Mouse (Mus musculus) embryonic facial prominence, embryonic 14.5 days (tissue): ENCODE measurements around the gene Zfp992. TPM values are rescaled to one million over a fixed set of nuclear protein-coding genes. Genes with fewer than 3 reads are reported as not detected.
"Not testable (repeated sequence)": the region's sequence is repeated elsewhere in the genome, so short reads cannot be mapped to it uniquely, and the experiment has no call there.

Experiments used
- ATAC-seq: fragments of 200-750 bp; cut with Nextera tagmentation; 2 replicates; pipeline ENCODE4 v1.8.0; 2017; ENCODE audit warnings: low read depth, moderate number of reproducible peaks, moderate TSS enrichment
- DNase-seq: peaks from one replicate; pipeline ENCODE4 v3.0.0-alpha.2; 2015; ENCODE audit warnings: low spot score
- H3K27ac ChIP-seq: fragments of 300-500 bp; sonication (generic); replicated peaks from 2 replicates; pipeline ENCODE4 v1.5.1; 2014; ENCODE audit warnings: low read depth, mild to moderate bottlenecking, low read length, moderate library complexity
- H3K27me3 ChIP-seq: fragments of 300-500 bp; sonication (generic); replicated peaks from 2 replicates; pipeline ENCODE4 v1.6.1; 2014; ENCODE audit warnings: low read length; ENCODE audit not compliant: control insufficient read depth, insufficient read depth
- H3K36me3 ChIP-seq: fragments of 300-500 bp; sonication (generic); 2 replicates; pipeline ENCODE4 v1.6.1; 2014; ENCODE audit warnings: low read length, mixed read lengths; ENCODE audit not compliant: control insufficient read depth, insufficient read depth
- H3K4me1 ChIP-seq: fragments of 300-500 bp; sonication (generic); 2 replicates; pipeline ENCODE4 v1.6.1; 2014; ENCODE audit warnings: antibody characterized with exemption, low read length; ENCODE audit not compliant: control insufficient read depth, insufficient read depth
- H3K4me2 ChIP-seq: fragments of 300-500 bp; sonication (generic); 2 replicates; pipeline ENCODE4 v1.6.1; 2014; ENCODE audit warnings: low read depth, mild to moderate bottlenecking, low read length, moderate library complexity, mixed read lengths
- H3K4me3 ChIP-seq: fragments of 300-500 bp; sonication (generic); 2 replicates; pipeline ENCODE4 v1.5.1; 2014; ENCODE audit warnings: low read depth, mild to moderate bottlenecking, low read length
- H3K9ac ChIP-seq: fragments of 300-500 bp; sonication (generic); 2 replicates; pipeline ENCODE4 v1.6.1; 2014; ENCODE audit warnings: low read depth, mild to moderate bottlenecking, low read length, moderate library complexity, mixed read lengths
- H3K9me3 ChIP-seq: fragments of 300-500 bp; sonication (generic); 2 replicates; pipeline ENCODE4 v1.6.1; 2016; ENCODE audit warnings: low read length; ENCODE audit not compliant: control insufficient read depth
- WGBS: fragments of 180-500 bp; shearing (Covaris S2); extraction: QIAGEN DNeasy Blood & Tissue Kit; methylation state at CpG from one replicate; pipeline ENCODE4 v1.1.7; 2014; 5-methylcytosine and 5-hydroxymethylcytosine counted together
- polyA plus RNA-seq: library from polyadenylated mRNA; unstranded; fragments of >200 nt; fragmentation: Nextera tagmentation; extraction: Ambion mirVana; gene quantifications from 2 replicates; pipeline ENCODE4 v1.2.1, GENCODE M21; 2014

The Zfp992 gene
- polyA plus RNA-seq, 1 experiment from 2014 or later, result 3.0 TPM

DNA sequence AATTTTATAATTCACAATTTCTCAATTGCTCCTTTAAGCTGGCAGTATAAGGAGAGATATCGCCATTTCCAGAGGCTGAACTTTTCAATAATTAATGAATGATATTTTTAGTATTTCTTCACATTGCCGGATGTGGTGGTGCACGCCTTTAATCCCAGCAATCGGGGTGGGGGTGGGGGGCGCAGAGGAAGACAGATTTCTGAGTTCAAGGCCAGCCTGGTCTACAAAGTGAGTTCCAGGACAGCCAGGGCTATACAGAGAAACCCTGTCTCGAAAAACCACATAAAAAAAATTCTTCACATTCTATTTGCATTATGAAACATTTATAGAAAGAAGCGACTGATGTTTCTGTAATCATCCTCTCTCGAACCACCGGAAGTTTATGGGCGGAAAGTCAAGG is 33.7 kb downstream of the Zfp992 start:
- not testable (repeated sequence) for H3K27ac ChIP-seq, H3K4me3 ChIP-seq, DNase-seq, H3K36me3 ChIP-seq, H3K9ac ChIP-seq, ATAC-seq, H3K27me3 ChIP-seq, H3K4me2 ChIP-seq, H3K4me1 ChIP-seq
- 86% methylated on average over 10 of the region's 10 CpGs for WGBS
- H3K9me3 ChIP-seq, result peaks cover 80% of the 10 kb centered on the region

GRCm38 (mm10) chr4:146483571-146484280 is 34.9 kb downstream of the Zfp992 start:
- not testable (repeated sequence) for H3K27ac ChIP-seq, DNase-seq, H3K4me2 ChIP-seq, H3K4me1 ChIP-seq, H3K27me3 ChIP-seq, H3K4me3 ChIP-seq, H3K9ac ChIP-seq, H3K36me3 ChIP-seq
- WGBS, result 71% methylated on average over 13 of the region's 13 CpGs
- peaks cover 75% of the 10 kb centered on the region for H3K9me3 ChIP-seq
- ATAC-seq, result peak; percentile 35; the same call in 1 of the 2 replicates

DNA sequence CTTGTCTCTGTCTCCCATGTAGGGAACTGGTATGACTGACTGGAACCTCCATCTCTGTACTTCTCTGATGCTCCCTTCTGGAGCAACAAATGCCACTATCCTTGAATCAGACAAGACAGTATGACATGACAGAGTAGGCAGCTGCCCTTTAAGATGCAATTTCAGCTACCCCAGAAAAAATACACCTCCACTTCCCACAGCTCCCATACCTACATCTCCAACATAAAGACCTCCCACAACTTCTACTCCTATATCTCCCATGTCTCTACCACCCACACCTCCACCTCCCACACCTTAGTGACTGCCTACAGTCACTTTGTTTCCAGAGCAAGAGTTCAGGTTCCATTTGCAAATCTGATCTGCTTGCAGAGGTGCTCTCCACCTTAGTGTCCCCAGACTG is 35.9 kb downstream of the Zfp992 start:
- H3K4me1 ChIP-seq, ATAC-seq, H3K27me3 ChIP-seq, H3K27ac ChIP-seq, DNase-seq, H3K9ac ChIP-seq, H3K4me2 ChIP-seq, H3K36me3 ChIP-seq, H3K4me3 ChIP-seq: not testable (repeated sequence)
- H3K9me3 ChIP-seq, result peaks cover 76% of the 10 kb centered on the region

- not testable (repeated sequence) for ATAC-seq, H3K4me1 ChIP-seq, H3K9ac ChIP-seq, H3K27ac ChIP-seq, H3K36me3 ChIP-seq, H3K4me2 ChIP-seq, DNase-seq, H3K27me3 ChIP-seq, H3K4me3 ChIP-seq
- H3K9me3 ChIP-seq, result peaks cover 79% of the 10 kb centered on the region
- 72% methylated on average over 6 of the region's 6 CpGs for WGBS
Measured at GRCm38 (mm10) chr4:146485183-146485939, 36.5 kb downstream of the Zfp992 start.

GRCm38 (mm10) chr4:146486753-146487152 is 37.9 kb downstream of the Zfp992 start:
- 0 out of 2 replicates have a peak, but pooled peaks have one; percentile 15 for ATAC-seq

DNA sequence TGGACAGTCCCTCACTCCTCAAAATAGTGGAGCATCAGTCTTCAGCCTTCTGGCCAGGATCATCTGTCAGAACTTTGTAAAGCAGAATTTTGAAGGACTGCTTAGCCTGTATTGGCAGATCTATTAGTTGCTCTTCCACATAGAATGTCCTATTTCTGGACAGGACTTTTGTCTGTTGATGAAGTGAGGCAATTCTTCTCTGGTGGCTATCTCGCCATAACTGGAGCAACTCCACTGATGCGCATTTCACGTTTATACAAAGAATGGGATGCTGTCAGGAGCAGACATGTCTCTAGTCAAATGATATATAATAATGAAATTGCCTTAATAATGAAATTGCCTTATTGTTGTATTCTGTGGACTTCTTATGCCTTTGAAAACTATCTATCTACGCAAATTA is 40.4 kb downstream of the Zfp992 start:
- H3K4me3 ChIP-seq, ATAC-seq, H3K27ac ChIP-seq, H3K36me3 ChIP-seq, H3K4me2 ChIP-seq, DNase-seq, H3K9ac ChIP-seq, H3K27me3 ChIP-seq, H3K4me1 ChIP-seq: not testable (repeated sequence)
- 76% methylated on average over 4 of the region's 4 CpGs for WGBS
- H3K9me3 ChIP-seq, result peaks cover 74% of the 10 kb centered on the region

More at GRCm38 (mm10) chr4:146486753-146487152, 37.9 kb downstream of the Zfp992 start:
- DNase-seq, H3K27ac ChIP-seq, H3K4me1 ChIP-seq, H3K36me3 ChIP-seq, H3K27me3 ChIP-seq, H3K9ac ChIP-seq, H3K4me2 ChIP-seq, H3K4me3 ChIP-seq: not testable (repeated sequence)
- peaks cover 72% of the 10 kb centered on the region for H3K9me3 ChIP-seq
- WGBS, result 67% methylated on average over 1 of the region's 1 CpGs

- not testable (repeated sequence) for H3K4me1 ChIP-seq, H3K4me2 ChIP-seq, H3K36me3 ChIP-seq, DNase-seq, H3K27ac ChIP-seq, H3K4me3 ChIP-seq, ATAC-seq, H3K27me3 ChIP-seq, H3K9ac ChIP-seq
- WGBS, result 69% methylated on average over 1 of the region's 1 CpGs
- H3K9me3 ChIP-seq, result peaks cover 69% of the 10 kb centered on the region
Measured at GRCm38 (mm10) chr4:146491993-146492392, 43.2 kb downstream of the Zfp992 start.

DNA sequence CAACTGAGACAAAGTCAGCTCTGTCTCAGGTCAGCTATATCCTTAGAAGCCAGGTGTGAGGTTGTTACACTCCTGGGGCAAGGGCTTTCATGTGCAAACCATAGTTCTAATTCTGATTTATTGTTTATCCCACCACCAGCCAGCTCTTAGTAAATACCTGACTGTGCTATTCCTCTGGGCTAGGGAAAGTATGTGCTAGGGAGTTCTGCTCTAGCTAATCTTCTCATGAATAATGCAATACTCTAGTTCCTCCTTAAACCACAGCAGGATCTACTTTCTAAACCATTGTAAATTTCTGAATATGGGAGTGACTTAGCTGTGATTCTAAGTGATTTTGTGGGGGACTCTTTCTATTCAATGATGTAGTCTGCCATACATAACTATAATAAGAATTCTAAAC is 43.6 kb downstream of the Zfp992 start:
- Histone ChIP-seq H3K9me3 (peaks cover 73% of the 10 kb centered on the region), H3K9ac (no peak overlapping the region)

More for the DNA sequence above, 43.6 kb downstream of the Zfp992 start:
- Histone ChIP-seq H3K36me3 (no peaks in the 10 kb centered on the region), H3K4me3 (no peak overlapping the region), H3K4me1 (no peaks in the 10 kb centered on the region), H3K4me2 (no peak overlapping the region), H3K27ac (no peak overlapping the region), H3K27me3 (no peaks in the 10 kb centered on the region)
- ATAC-seq, result no peak
- DNase-seq, result no peak
